Mouse (Mus musculus): ENCODE measurements around the gene Ralgps1. TPM values are rescaled to one million over a fixed set of nuclear protein-coding genes. Genes with fewer than 3 reads are reported as not detected.

Gene Ralgps1
- polyA plus RNA-seq, 1 experiment from 2014 or later, result 5.0 TPM

GRCm38 (mm10) chr2:33346749-33347148, 24.5 kb downstream of the Ralgps1 start:
- Histone ChIP-seq H3K27ac (replicated peaks; ENCODE audit: low read depth, low read length) (no peak overlapping the region), H3K36me3 (ENCODE audit: control insufficient read depth, insufficient read depth, low read length) (no peaks in the 10 kb centered on the region), H3K27me3 (ENCODE audit: control insufficient read depth, insufficient read depth, low read length) (no peaks in the 10 kb centered on the region), H3K4me3 (ENCODE audit: low read depth, low read length) (no peak overlapping the region), H3K9me3 (ENCODE audit: control insufficient read depth, low read length) (no peaks in the 10 kb centered on the region), H3K4me1 (ENCODE audit: control insufficient read depth, insufficient read depth, low read length) (no peaks in the 10 kb centered on the region), H3K9ac (ENCODE audit: low read length) (no peak overlapping the region), H3K4me2 (ENCODE audit: low read depth, severe bottlenecking) (no peak overlapping the region)
- ATAC-seq (ENCODE audit: insufficient number of reproducible peaks, low FRiP score, low TSS enrichment, low read depth), result no peak
- no peak for DNase-seq (ENCODE audit: low spot score)
- WGBS, result 86% methylated on average over 5 of the region's 5 CpGs

DNA sequence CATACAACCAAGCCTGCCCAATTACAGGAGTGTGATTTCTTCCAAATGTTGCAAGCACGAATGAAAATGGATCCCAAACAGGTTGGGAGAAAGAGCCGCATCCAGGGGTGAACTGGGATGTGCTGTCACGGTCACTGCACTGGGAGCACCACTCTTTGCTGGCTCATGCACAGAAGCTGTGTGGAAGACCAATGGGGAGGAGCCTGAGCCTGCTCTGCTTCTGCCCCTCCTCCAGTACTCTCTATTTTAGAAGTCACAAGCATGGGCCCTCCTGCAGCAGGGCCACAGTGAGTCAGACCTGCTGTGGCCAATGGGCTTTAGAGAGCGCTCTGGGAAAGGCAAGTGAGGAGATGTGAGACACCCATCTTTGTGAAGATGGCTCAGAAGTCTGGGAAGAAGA, 25.3 kb downstream of the Ralgps1 start:
- Histone ChIP-seq H3K36me3 (ENCODE audit: control insufficient read depth, insufficient read depth, low read length) (no peaks in the 10 kb centered on the region), H3K4me3 (ENCODE audit: low read depth, low read length) (no peak overlapping the region), H3K9me3 (ENCODE audit: control insufficient read depth, low read length) (no peaks in the 10 kb centered on the region), H3K4me2 (ENCODE audit: low read depth, severe bottlenecking) (no peak overlapping the region), H3K9ac (ENCODE audit: low read length) (no peak overlapping the region), H3K4me1 (ENCODE audit: control insufficient read depth, insufficient read depth, low read length) (no peaks in the 10 kb centered on the region), H3K27me3 (ENCODE audit: control insufficient read depth, insufficient read depth, low read length) (no peaks in the 10 kb centered on the region), H3K27ac (replicated peaks; ENCODE audit: low read depth, low read length) (no peak overlapping the region)
- DNase-seq (ENCODE audit: low spot score) (no peak), ATAC-seq (ENCODE audit: insufficient number of reproducible peaks, low FRiP score, low TSS enrichment, low read depth) (no peak)
- 81% methylated on average over 4 of the region's 4 CpGs for WGBS

DNA sequence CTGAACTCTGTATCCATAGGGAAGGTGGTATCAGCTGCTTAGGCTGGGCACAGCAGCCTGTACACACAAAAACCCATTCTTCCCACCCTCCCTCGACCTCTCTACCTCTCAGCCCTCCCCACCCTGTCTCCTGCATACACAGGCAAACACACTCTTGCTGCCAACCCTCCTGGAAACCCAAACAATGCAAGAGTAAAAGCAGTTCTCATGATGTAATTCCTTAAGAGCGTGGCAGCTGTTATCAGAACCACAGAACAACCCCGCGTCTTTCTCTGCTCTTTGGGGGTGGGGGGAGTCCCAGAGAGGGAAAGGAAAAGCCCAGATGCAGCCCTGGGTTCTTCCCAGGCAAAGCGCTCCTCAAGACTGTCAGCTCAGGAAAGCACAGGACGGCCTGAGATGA, 25.8 kb downstream of the Ralgps1 start:
- no peaks in the 10 kb centered on the region for H3K9me3 ChIP-seq (ENCODE audit: control insufficient read depth, low read length)
- no peaks in the 10 kb centered on the region for H3K27me3 ChIP-seq (ENCODE audit: control insufficient read depth, insufficient read depth, low read length)
- DNase-seq (ENCODE audit: low spot score) (no peak), ATAC-seq (ENCODE audit: insufficient number of reproducible peaks, low FRiP score, low TSS enrichment, low read depth) (no peak)
- H3K4me2 ChIP-seq (ENCODE audit: low read depth, severe bottlenecking), result no peak overlapping the region
- no peak overlapping the region for H3K9ac ChIP-seq (ENCODE audit: low read length)
- no peak overlapping the region for H3K27ac ChIP-seq (replicated peaks; ENCODE audit: low read depth, low read length)
- H3K36me3 ChIP-seq (ENCODE audit: control insufficient read depth, insufficient read depth, low read length), result no peaks in the 10 kb centered on the region
- no peaks in the 10 kb centered on the region for H3K4me1 ChIP-seq (ENCODE audit: control insufficient read depth, insufficient read depth, low read length)
- 73% methylated on average over 6 of the region's 6 CpGs for WGBS
- H3K4me3 ChIP-seq (ENCODE audit: low read depth, low read length), result no peak overlapping the region

DNA sequence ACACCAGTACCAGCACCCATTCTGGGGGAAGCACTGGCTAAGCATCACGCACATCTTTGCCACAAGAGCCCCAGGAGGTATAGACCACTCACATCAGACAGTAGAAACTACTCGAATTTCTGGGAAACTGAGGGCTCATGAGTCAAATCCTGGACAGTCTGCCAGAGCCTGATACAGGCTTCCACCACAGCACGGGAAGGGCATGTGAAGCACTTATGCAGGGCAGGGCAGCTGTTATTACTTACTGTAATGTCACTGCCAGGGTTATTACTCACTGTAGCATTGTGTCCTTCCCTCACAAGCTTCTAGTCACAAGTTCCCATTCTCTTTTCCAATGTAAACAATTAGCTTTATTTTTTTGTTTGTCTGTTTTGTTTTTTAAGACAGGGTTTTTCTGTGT, 27.9 kb downstream of the Ralgps1 start:
- no peaks in the 10 kb centered on the region for H3K4me1 ChIP-seq (ENCODE audit: control insufficient read depth, insufficient read depth, low read length)
- no peaks in the 10 kb centered on the region for H3K36me3 ChIP-seq (ENCODE audit: control insufficient read depth, insufficient read depth, low read length)
- no peak overlapping the region for H3K4me2 ChIP-seq (ENCODE audit: low read depth, severe bottlenecking)
- no peaks in the 10 kb centered on the region for H3K9me3 ChIP-seq (ENCODE audit: control insufficient read depth, low read length)
- no peak for ATAC-seq (ENCODE audit: insufficient number of reproducible peaks, low FRiP score, low TSS enrichment, low read depth)
- no peak overlapping the region for H3K9ac ChIP-seq (ENCODE audit: low read length)
- H3K4me3 ChIP-seq (ENCODE audit: low read depth, low read length), result no peak overlapping the region
- H3K27ac ChIP-seq (replicated peaks; ENCODE audit: low read depth, low read length), result no peak overlapping the region
- WGBS, result 74% methylated on average over 3 of the region's 3 CpGs
- DNase-seq (ENCODE audit: low spot score), result no peak
- H3K27me3 ChIP-seq (ENCODE audit: control insufficient read depth, insufficient read depth, low read length), result no peaks in the 10 kb centered on the region

DNA sequence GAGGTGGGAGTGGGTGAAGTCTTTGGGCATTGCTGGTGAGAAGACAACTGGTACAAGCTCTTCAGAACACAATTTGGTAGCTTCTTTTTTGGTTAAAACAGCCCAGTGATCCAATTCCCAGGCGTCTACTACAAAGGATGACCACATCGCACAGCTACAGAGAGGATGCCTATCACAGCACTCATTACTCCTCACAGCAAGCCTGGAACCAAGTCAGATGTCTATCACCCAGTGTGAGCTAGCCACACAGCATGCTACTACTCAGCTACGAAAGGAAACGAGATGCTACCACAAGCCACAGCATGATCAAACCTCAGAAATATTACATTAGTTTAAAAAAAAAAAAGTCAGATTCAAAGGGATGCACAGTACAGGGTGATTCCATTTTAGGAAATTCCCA, 29.1 kb downstream of the Ralgps1 start:
- H3K9me3 ChIP-seq (ENCODE audit: control insufficient read depth, low read length), result no peaks in the 10 kb centered on the region
- H3K4me2 ChIP-seq (ENCODE audit: low read depth, severe bottlenecking), result no peak overlapping the region
- no peak overlapping the region for H3K9ac ChIP-seq (ENCODE audit: low read length)
- peaks cover 2% of the 10 kb centered on the region; the same call in 1 of the 2 replicates for H3K4me1 ChIP-seq (ENCODE audit: control insufficient read depth, insufficient read depth, low read length)
- no peak for DNase-seq (ENCODE audit: low spot score)
- whole genome bisulfite sequencing, result 95% methylated on average over 4 of the region's 4 CpGs
- H3K4me3 ChIP-seq (ENCODE audit: low read depth, low read length), result no peak overlapping the region
- no peaks in the 10 kb centered on the region for H3K36me3 ChIP-seq (ENCODE audit: control insufficient read depth, insufficient read depth, low read length)
- no peak overlapping the region for H3K27ac ChIP-seq (replicated peaks; ENCODE audit: low read depth, low read length)
- ATAC-seq (ENCODE audit: insufficient number of reproducible peaks, low FRiP score, low TSS enrichment, low read depth), result no peak
- no peaks in the 10 kb centered on the region for H3K27me3 ChIP-seq (ENCODE audit: control insufficient read depth, insufficient read depth, low read length)

DNA sequence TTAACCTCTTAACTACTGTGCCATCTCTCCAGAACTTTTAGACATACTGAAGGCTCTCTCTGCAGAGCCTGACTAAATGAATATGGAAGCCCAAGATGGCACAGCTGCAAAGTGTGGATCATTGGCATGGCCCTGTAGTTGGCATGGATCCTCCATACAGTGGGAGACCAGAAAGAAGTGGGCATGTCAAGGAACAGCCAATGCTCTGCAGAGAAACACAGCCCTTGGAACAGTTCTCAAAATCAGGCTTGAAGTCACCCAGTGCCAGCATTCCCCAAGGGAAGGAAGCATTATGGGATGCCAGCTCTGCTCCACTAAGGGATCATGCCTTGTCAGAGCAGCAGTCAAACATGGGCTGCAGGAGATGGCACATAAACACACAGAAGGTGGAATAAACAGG, 35.5 kb downstream of the Ralgps1 start:
- H3K27me3 ChIP-seq (ENCODE audit: control insufficient read depth, insufficient read depth, low read length), result no peaks in the 10 kb centered on the region
- ATAC-seq (ENCODE audit: insufficient number of reproducible peaks, low FRiP score, low TSS enrichment, low read depth) (no peak), DNase-seq (ENCODE audit: low spot score) (no peak)
- H3K36me3 ChIP-seq (ENCODE audit: control insufficient read depth, insufficient read depth, low read length), result no peaks in the 10 kb centered on the region
- H3K9ac ChIP-seq (ENCODE audit: low read length), result no peak overlapping the region
- no peak overlapping the region for H3K27ac ChIP-seq (replicated peaks; ENCODE audit: low read depth, low read length)
- peaks cover 2% of the 10 kb centered on the region; the same call in 1 of the 2 replicates for H3K4me1 ChIP-seq (ENCODE audit: control insufficient read depth, insufficient read depth, low read length)
- no peaks in the 10 kb centered on the region for H3K9me3 ChIP-seq (ENCODE audit: control insufficient read depth, low read length)
- no peak overlapping the region for H3K4me3 ChIP-seq (ENCODE audit: low read depth, low read length)
- no peak overlapping the region for H3K4me2 ChIP-seq (ENCODE audit: low read depth, severe bottlenecking)

- Histone ChIP-seq H3K9me3 (ENCODE audit: control insufficient read depth, low read length) (no peaks in the 10 kb centered on the region), H3K4me3 (ENCODE audit: low read depth, low read length) (no peak overlapping the region), H3K36me3 (ENCODE audit: control insufficient read depth, insufficient read depth, low read length) (no peaks in the 10 kb centered on the region), H3K27me3 (ENCODE audit: control insufficient read depth, insufficient read depth, low read length) (no peaks in the 10 kb centered on the region), H3K4me1 (ENCODE audit: control insufficient read depth, insufficient read depth, low read length) (no peaks in the 10 kb centered on the region), H3K9ac (ENCODE audit: low read length) (no peak overlapping the region), H3K4me2 (ENCODE audit: low read depth, severe bottlenecking) (no peak overlapping the region), H3K27ac (replicated peaks; ENCODE audit: low read depth, low read length) (no peak overlapping the region)
- WGBS, result 88% methylated on average over 2 of the region's 3 CpGs
- ATAC-seq (ENCODE audit: insufficient number of reproducible peaks, low FRiP score, low TSS enrichment, low read depth) (no peak), DNase-seq (ENCODE audit: low spot score) (no peak)
Observed at GRCm38 (mm10) chr2:33329622-33330021, 41.7 kb downstream of the Ralgps1 start.

- Histone ChIP-seq H3K4me2 (ENCODE audit: low read depth, severe bottlenecking) (no peak overlapping the region), H3K9me3 (ENCODE audit: control insufficient read depth, low read length) (no peaks in the 10 kb centered on the region), H3K4me1 (ENCODE audit: control insufficient read depth, insufficient read depth, low read length) (no peaks in the 10 kb centered on the region), H3K36me3 (ENCODE audit: control insufficient read depth, insufficient read depth, low read length) (no peaks in the 10 kb centered on the region), H3K27me3 (ENCODE audit: control insufficient read depth, insufficient read depth, low read length) (no peaks in the 10 kb centered on the region), H3K4me3 (ENCODE audit: low read depth, low read length) (no peak overlapping the region), H3K27ac (replicated peaks; ENCODE audit: low read depth, low read length) (no peak overlapping the region), H3K9ac (ENCODE audit: low read length) (no peak overlapping the region)
- DNase-seq (ENCODE audit: low spot score), result peak; percentile 70
- ATAC-seq (ENCODE audit: insufficient number of reproducible peaks, low FRiP score, low TSS enrichment, low read depth), result no peak
- 91% methylated on average over 1 of the region's 1 CpGs for WGBS
Observed at GRCm38 (mm10) chr2:33328941-33329340, 42.3 kb downstream of the Ralgps1 start.

- Histone ChIP-seq H3K27me3 (ENCODE audit: control insufficient read depth, insufficient read depth, low read length) (no peaks in the 10 kb centered on the region), H3K4me1 (ENCODE audit: control insufficient read depth, insufficient read depth, low read length) (no peaks in the 10 kb centered on the region), H3K9me3 (ENCODE audit: control insufficient read depth, low read length) (no peaks in the 10 kb centered on the region), H3K9ac (ENCODE audit: low read length) (no peak overlapping the region), H3K27ac (replicated peaks; ENCODE audit: low read depth, low read length) (no peak overlapping the region), H3K4me2 (ENCODE audit: low read depth, severe bottlenecking) (no peak overlapping the region), H3K36me3 (ENCODE audit: control insufficient read depth, insufficient read depth, low read length) (no peaks in the 10 kb centered on the region), H3K4me3 (ENCODE audit: low read depth, low read length) (no peak overlapping the region)
- DNase-seq (ENCODE audit: low spot score), result no peak
- WGBS, result 79% methylated on average over 3 of the region's 3 CpGs
- ATAC-seq (ENCODE audit: insufficient number of reproducible peaks, low FRiP score, low TSS enrichment, low read depth), result no peak
Observed at GRCm38 (mm10) chr2:33325359-33325758, 45.9 kb downstream of the Ralgps1 start.
